Mouse (Mus musculus): Measurements from ENCODE around the gene Oxnad1. TPM values are rescaled to one million over a fixed set of nuclear protein-coding genes. Genes with fewer than 3 reads are reported as not detected.
A peak's percentile ranks its signal among the peaks of the same experiment; 100 is the strongest.

The Oxnad1 gene
- total RNA-seq, 2 experiments from 2014 or later, result 1.4 to 12.9 TPM

GRCm38 (mm10) chr14:32140359-32140965 lies 55.3 kb downstream of the Oxnad1 start:
- no peak for ATAC-seq (ENCODE audit: poor library complexity, severe bottlenecking)

GRCm38 (mm10) chr14:32141723-32142122 lies 56.5 kb downstream of the Oxnad1 start, which contains the start of gene Msmb:
Gene Msmb, plus strand, starts transcription at chr14:32142023.
- ATAC-seq (ENCODE audit: poor library complexity, severe bottlenecking), result no peak

- ATAC-seq (ENCODE audit: poor library complexity, severe bottlenecking), result no peak
These were observed 59.6 kb downstream of the Oxnad1 start for GRCm38 (mm10) chr14:32144734-32145133.

- ATAC-seq (ENCODE audit: poor library complexity, severe bottlenecking), result no peak
These were observed 60.2 kb downstream of the Oxnad1 start for GRCm38 (mm10) chr14:32145401-32145800.

GRCm38 (mm10) chr14:32145809-32146511 lies 60.8 kb downstream of the Oxnad1 start:
- ATAC-seq (ENCODE audit: poor library complexity, severe bottlenecking), result 0 out of 2 replicates have a peak, but pooled peaks have one; percentile 38

GRCm38 (mm10) chr14:32146578-32146977 lies 61.4 kb downstream of the Oxnad1 start:
- ATAC-seq (ENCODE audit: poor library complexity, severe bottlenecking), result no peak

- no peak for ATAC-seq (ENCODE audit: poor library complexity, severe bottlenecking)
These were observed 65.7 kb downstream of the Oxnad1 start for GRCm38 (mm10) chr14:32150872-32151271.

- peak; percentile 67 for ATAC-seq (ENCODE audit: poor library complexity, severe bottlenecking)
These were observed 67.2 kb downstream of the Oxnad1 start for GRCm38 (mm10) chr14:32152243-32152965.

Other genes with a start within 250 kb of the Oxnad1 start
- gene Galnt15, start 56.4 kb upstream of the Oxnad1 start, total RNA-seq (2015), result not detected in 2 replicates
- gene Galnt15, start 56.4 kb upstream of the Oxnad1 start, total RNA-seq (2017), result not detected in 2 replicates
- 68.8 and 77.3 TPM in 2 replicates for gene Dph3, start 355 bp downstream of the Oxnad1 start, total RNA-seq (2015)
- 38.8 and 40.5 TPM in 2 replicates for gene Dph3, start 355 bp downstream of the Oxnad1 start, total RNA-seq (2017)
- gene Msmb, start 56.6 kb downstream of the Oxnad1 start, total RNA-seq (2015), result not detected in 2 replicates
- gene Msmb, start 56.6 kb downstream of the Oxnad1 start, total RNA-seq (2017), result not detected in 2 replicates
- gene Ncoa4, start 74.5 kb downstream of the Oxnad1 start, total RNA-seq (2015), result 107 and 111 TPM in 2 replicates
- 93.2 and 110 TPM in 2 replicates for gene Ncoa4, start 74.5 kb downstream of the Oxnad1 start, total RNA-seq (2017)
- gene Timm23, start 116.5 kb downstream of the Oxnad1 start, total RNA-seq (2015), result 122 and 132 TPM in 2 replicates
- gene Timm23, start 116.5 kb downstream of the Oxnad1 start, total RNA-seq (2017), result 88.3 and 104 TPM in 2 replicates
- gene Parg, start 116.6 kb downstream of the Oxnad1 start, total RNA-seq (2015), result 34.7 and 37.1 TPM in 2 replicates
- 80.2 and 97.7 TPM in 2 replicates for gene Parg, start 116.6 kb downstream of the Oxnad1 start, total RNA-seq (2017)
- gene Ogdhl, start 236.6 kb downstream of the Oxnad1 start, total RNA-seq (2015), result not detected in 2 replicates
- not detected in 2 replicates for gene Ogdhl, start 236.6 kb downstream of the Oxnad1 start, total RNA-seq (2017)

All from megakaryocyte, adult 5-6 weeks (primary cell).